Mouse (Mus musculus): Measurements from ENCODE around the gene Clstn1.

The Clstn1 gene

GRCm38 (mm10) chr4:149568622-149569021 is 17.6 kb upstream of the Clstn1 start:
- DNase-seq, result no peak

GRCm38 (mm10) chr4:149569781-149570497 is 16.3 kb upstream of the Clstn1 start:
- no peak for DNase-seq

- no peak for DNase-seq
Measured at GRCm38 (mm10) chr4:149570498-149570863, 15.8 kb upstream of the Clstn1 start.

DNA sequence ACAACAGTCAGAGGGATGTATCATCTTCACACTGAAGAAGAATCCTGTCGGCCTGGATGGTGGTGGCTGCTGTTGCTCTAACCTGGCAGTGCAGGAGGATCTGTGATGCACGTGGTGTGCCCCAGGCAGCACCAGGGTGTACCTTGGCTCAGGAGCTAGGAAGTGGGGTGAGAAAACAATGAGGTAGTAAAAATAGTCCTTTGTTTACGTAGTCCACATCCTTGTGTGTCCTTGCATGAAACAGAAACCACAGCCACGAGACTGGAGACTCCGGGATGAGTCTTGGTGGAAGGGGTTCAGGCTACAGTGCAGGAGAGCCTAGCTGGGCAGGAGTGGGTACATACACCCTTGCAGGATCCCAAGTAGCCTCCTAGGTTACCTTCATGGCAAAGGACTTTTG is 15.1 kb upstream of the Clstn1 start:
- DNase-seq, result no peak

DNA sequence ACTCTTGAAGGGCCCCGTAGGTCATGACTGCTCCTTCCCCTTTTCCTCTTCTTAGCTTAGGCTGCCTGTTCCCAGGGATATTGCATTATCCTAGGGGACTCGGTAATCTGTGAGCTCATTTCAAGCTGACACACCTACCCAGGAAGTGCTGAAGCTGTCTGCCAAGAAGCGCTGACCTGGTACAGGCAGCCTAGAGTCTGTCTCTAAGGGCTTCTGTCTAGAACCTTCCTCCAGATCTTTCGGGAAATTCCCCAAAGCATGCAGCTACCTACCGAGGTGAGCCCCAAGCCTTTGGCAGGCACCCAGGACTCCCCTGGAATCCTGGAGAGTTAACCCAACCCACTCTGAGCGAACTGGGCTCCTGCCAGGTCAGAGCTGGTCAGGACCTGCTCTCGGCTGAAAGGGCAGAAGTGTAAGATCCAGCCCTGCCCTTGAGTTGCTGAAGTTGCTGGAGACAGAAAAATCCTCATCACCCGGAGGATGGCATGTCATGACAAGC is 14.6 kb upstream of the Clstn1 start:
- no peak for DNase-seq

DNA sequence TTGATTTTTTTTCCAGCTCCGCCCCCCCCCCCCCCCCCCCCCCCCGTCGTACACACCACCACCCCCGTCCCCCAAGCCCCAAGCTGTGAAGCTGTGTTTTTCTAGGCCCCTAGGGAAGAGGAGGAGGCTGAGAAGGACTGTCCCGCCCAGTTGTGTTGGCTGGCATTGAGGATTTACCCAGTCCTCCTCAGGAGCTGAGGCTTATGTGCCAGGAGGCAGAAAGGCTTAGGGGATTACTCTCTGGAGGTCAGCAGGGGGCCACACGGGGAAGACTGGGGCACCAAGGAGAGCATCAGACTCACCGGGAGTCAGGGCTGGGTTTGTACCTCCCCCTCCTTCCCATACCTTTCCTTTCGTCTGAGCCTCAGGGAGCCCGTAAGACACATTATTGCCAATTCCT is 13.8 kb upstream of the Clstn1 start:
- no peak for DNase-seq

DNA sequence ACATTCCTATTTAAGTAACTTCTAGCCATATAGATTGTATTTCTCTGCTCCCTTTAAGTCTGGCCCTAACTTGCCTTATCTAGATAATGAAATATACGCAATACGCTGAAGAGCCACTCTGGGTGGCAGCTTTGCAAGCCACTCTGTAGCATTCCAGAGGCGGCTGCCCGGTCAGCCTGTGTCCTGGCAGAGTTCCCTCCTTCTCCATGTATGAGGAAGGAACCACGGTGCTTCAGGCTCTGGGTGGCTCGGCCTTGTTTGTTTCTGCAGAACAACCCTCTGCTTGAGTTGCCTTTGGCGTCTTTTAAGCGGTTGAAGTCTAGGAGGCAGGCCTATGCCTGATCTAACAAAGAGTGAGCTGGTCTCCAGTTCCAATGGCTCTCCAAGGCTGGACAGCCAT is 13.4 kb upstream of the Clstn1 start:
- no peak for DNase-seq

DNA sequence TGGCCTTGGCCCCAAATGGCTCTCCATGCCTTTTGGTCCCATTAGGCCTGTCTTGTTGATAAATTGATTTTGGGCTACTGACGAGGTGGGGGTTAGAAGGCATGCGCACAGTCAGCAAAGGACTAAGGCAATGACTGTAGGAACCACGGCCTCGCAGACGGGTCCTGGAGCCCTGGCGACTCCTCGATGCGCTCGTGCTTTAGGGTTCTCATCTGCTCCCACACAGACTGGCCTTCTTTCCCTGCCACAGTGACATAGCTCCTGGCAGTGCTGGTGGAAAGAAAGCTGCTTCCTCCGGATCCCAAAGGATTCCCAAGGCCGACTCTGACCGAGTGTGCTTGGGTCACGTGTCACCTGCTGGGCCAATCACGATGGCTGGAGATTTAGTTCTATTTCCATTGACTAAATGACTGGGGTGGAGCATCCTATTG is 11.9 kb upstream of the Clstn1 start:
- DNase-seq, result no peak

DNA sequence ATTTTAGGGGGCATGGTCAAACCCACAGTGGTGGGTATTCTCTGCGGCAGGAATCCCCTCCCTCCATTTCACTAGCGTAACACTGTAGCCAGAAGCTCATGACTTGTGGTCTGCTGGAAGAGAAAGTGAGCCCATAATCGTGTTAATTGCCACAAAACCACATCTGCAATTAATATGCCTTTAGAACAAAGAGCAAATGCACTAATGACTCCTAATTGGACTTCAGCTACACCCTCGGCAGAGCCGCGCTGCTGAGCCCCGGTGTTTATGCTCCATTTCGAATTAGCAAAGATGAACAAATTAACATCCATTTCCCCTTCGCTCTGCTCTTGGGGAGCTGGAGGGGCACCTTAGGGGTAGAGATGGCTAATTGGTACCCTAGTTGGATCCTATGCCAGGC is 10.2 kb upstream of the Clstn1 start:
- DNase-seq, result no peak

- no peak for DNase-seq
Measured at GRCm38 (mm10) chr4:149576993-149577548, 9.2 kb upstream of the Clstn1 start.

DNA sequence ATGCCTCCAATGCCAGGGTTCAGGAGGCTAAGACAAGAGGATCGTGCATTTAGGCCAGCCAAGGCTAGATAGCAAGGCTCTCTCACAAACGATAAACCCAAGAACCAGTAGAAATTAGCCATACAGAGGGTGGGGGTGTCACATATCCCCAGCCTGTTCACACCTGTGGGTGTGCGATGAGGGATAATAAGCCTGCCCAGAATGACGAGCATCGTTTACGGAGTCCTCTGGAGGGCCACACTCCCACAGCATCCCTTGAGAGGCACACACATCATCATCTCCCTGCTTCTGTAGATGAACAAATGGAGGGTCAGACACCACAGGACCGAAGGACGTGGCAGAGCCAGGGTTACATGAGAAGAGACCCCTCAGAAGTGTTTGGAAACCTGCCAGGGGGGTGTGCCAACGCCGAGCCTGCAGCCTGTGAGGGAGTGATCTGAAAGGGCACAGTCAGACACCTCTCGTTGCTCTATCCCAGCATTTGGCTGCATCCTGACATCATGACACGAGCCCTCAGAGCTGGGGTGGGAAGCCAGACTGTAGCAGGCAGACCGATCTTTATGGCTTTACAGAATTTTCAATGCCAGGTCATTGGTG is 8.1 kb upstream of the Clstn1 start:
- DNase-seq, result no peak

DNA sequence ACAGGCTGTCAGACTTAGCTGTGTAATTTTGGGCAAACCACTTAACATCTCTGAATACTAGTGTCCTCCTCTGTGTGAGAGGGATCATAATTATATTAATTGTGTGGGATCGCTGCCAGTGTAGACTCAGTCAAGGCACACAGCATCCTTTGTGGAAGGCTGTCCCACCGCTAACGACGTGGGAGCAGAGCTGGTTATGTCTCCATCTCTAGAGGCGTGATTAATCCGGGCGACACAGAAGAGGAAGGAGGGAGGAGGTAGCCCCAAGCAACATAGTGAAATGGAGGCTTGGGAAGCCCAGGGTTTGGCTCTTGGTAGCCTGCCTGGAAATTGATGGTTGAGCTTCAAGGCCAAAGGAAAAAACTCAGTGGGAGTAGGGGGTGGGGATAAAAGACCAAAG is 7.4 kb upstream of the Clstn1 start:
- no peak for DNase-seq

GRCm38 (mm10) chr4:149585236-149585635 is 1.0 kb upstream of the Clstn1 start:
- no peak for DNase-seq

- DNase-seq, result no peak
Measured at GRCm38 (mm10) chr4:149586783-149587595, 721 bp downstream of the Clstn1 start.

DNA sequence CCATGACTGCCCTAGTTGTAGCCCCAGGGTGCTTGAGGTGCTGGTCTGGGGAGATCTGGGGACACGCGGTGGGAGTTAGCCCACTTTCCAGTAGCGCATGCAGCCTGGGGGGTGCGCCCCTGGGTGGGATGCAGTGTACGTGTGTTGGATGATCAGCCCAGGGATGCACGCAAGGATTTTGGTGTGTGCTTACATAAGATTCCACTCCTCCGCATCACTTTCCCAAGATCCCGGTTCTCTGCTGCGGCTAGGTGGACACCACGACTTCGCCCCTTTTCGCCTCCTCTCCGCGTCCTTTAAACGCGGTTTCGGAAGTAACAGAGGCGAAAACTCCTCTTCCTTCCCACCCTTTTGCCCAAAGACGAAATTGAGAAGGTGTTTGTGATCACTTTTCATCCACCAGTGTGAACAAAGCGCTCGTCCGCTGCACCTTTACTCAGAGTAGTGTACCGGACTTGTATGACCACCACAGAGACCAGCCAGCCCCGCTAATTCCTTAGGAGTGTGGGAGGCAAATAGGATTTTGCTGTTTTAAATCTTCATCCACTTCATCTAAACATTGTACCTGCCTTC is 1.4 kb downstream of the Clstn1 start:
- no peak for DNase-seq

DNA sequence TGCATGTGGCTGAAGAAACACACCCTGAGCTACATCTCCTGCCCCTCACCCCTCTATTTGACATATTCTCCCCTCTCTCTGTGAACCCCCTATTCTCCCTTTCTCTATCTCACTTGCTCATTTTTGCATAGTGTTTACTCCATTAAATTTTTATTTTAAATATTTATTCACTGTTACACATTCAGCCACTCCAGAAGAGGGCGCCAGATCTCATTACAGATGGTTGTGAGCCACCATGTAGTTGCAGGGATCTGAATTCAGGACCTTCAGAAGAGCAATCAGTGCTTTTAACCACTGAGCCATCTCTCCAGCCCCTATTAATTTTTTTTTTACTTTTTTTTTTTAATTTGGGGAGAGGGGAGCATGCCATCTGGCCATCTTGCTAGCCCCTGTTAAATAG is 3.9 kb downstream of the Clstn1 start:
- DNase-seq, result no peak

- no peak for DNase-seq
Measured at GRCm38 (mm10) chr4:149591486-149591885, 5.2 kb downstream of the Clstn1 start.

GRCm38 (mm10) chr4:149594913-149595581 is 8.8 kb downstream of the Clstn1 start:
- no peak for DNase-seq

GRCm38 (mm10) chr4:149597641-149598208 is 11.5 kb downstream of the Clstn1 start:
- DNase-seq, result no peak

DNA sequence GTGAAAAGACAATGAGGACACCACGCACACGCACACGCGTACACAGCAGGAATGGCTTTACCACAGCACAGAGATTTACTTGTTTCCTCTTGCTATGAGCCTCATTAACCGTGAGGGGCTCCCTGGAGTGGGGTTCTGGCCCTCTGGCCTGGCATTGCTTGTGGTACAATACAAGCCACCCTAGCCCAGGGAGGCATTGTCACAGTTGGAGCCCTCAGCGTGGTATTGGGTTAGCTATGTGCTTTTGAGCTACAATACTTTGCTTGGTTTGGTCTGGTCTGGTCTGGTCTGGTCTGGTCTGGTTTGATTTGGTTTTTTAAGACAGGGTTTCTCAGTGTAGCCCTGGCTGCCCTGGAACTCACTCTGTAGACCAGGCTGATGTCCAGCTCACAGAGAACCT is 13.3 kb downstream of the Clstn1 start:
- DNase-seq, result no peak

- no peak for DNase-seq
Measured at GRCm38 (mm10) chr4:149600130-149600529, 13.9 kb downstream of the Clstn1 start.

DNA sequence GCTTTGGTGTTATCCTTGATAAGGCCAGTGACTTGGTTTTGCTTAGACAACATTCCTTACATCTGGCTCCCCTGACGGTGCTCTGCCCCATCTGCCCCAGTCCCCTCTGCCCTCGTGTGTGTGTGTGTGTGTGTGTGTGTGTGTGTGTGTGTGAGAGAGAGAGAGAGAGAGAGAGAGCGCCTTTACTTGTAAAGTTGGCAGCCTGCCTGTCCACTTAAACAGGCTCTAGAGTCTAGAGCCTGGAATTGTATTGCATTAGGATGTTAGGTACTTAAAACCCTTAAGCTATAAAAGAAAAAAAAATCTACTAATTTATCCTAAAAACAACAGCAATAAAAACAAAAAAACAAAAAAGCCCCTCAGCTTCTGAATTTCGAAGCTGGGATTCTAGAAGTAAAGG is 15.2 kb downstream of the Clstn1 start:
- no peak for DNase-seq
